Mouse (Mus musculus): ENCODE data around the gene Gm17657. TPM values are rescaled to one million over a fixed set of nuclear protein-coding genes. Genes with fewer than 3 reads are reported as not detected.

The Gm17657 gene
- total and polyA plus RNA-seq, 2 experiments = not detected

DNA sequence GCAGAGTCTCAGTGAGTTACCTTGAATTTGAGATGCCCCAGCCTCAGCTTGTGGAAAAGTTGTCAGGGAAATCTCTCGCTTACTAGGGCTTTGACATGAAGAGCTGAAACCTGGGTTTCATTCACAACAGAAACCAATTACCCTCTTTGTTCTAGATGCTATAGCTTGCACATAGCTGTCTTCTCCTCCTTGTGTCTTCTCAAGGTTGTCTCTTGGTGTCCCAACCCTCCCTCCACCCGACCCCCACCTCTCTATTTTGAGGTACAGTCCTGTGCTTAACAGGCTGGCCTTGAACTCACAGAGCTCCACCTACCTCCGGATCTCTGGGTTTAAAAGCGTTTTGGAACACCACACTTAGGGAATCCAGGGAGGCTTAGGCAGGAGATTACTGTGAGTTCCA, 73.0 kb downstream of the Gm17657 start:
- Histone ChIP-seq H3K9ac (ENCODE audit: low read depth, low read length) (no peak overlapping the region), H3K36me3 (ENCODE audit: control insufficient read depth, insufficient read depth, low read length) (no peaks in the 10 kb centered on the region), H3K27me3 (ENCODE audit: control insufficient read depth, insufficient read depth, low read length) (no peaks in the 10 kb centered on the region), H3K79me2 (ENCODE audit: control insufficient read depth, insufficient read depth, low read length) (no peaks in the 10 kb centered on the region), H3K4me3 (ENCODE audit: insufficient read depth, low read depth, low read length) (no peak overlapping the region), H3K27ac (replicated peaks; ENCODE audit: insufficient read depth, low read depth, low read length) (no peak overlapping the region), H3K4me1 (ENCODE audit: control insufficient read depth, insufficient read depth, low read length) (no peaks in the 10 kb centered on the region)
- DNase-seq (ENCODE audit: extremely low read depth, low read depth, low spot score) = no peak
- 84% methylated on average over 4 of the region's 4 CpGs for WGBS
- no peak for TF ChIP-seq POLR2A (IDR thresholded peaks at IDR 0.05; ENCODE audit: extremely low read depth, insufficient read depth, low read length)
- no peak for TF ChIP-seq CTCF (IDR thresholded peaks at IDR 0.05; ENCODE audit: low read depth, low read length)

DNA sequence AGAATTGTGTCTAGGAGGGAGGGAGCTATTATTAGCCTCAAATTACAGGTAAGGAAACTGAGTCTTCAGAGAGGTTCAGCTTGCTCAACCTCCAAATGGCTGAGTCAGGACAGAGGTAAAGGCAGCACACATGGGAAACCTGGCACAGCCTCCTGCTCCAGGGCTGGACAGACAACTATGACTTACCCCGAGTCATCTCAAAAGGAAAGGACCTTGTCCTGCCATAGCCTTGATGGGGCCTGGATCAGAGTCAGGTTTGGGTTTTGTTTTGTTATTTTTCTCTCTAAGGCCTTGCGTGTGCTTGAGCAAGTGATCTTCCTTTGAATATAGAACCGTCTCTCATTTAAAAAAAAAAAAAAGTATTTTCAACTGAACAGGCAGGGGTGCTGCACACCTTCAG, 74.3 kb downstream of the Gm17657 start:
- 94% methylated on average over 3 of the region's 3 CpGs for WGBS
- Histone ChIP-seq H3K27me3 (ENCODE audit: control insufficient read depth, insufficient read depth, low read length) (no peaks in the 10 kb centered on the region), H3K36me3 (ENCODE audit: control insufficient read depth, insufficient read depth, low read length) (no peaks in the 10 kb centered on the region), H3K27ac (replicated peaks; ENCODE audit: insufficient read depth, low read depth, low read length) (no peak overlapping the region), H3K4me3 (ENCODE audit: insufficient read depth, low read depth, low read length) (no peak overlapping the region), H3K79me2 (ENCODE audit: control insufficient read depth, insufficient read depth, low read length) (no peaks in the 10 kb centered on the region), H3K4me1 (ENCODE audit: control insufficient read depth, insufficient read depth, low read length) (peaks cover 5% of the 10 kb centered on the region; the same call in 1 of the 2 replicates), H3K9ac (ENCODE audit: low read depth, low read length) (no peak overlapping the region)
- TF ChIP-seq POLR2A (IDR thresholded peaks at IDR 0.05; ENCODE audit: extremely low read depth, insufficient read depth, low read length) (no peak), CTCF (IDR thresholded peaks at IDR 0.05; ENCODE audit: low read depth, low read length) (no peak)
- DNase-seq (ENCODE audit: extremely low read depth, low read depth, low spot score) = no peak

DNA sequence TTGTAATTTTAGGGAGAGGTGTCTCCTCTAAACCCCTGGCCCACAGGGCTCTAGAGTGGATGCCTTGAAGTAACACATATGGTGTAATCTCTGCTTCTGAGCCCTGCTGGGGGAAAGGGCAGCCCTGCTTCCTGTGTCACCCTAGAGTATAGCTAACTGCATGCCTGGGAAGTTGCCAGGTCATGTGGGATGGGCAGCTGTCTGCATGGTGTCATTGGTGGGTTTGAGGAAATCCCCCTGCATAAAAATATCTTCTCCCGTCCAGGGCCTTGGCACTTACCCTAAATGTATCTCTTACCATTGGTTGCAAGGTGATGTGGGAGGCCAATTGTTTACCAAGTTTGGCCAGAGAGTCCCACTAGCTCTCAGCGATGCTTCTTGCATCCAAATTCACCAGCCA, 75.4 kb downstream of the Gm17657 start:
- H3K27me3 ChIP-seq (ENCODE audit: control insufficient read depth, insufficient read depth, low read length) = no peaks in the 10 kb centered on the region
- DNase-seq (ENCODE audit: extremely low read depth, low read depth, low spot score) = no peak
- 84% methylated on average over 2 of the region's 2 CpGs for WGBS

DNA sequence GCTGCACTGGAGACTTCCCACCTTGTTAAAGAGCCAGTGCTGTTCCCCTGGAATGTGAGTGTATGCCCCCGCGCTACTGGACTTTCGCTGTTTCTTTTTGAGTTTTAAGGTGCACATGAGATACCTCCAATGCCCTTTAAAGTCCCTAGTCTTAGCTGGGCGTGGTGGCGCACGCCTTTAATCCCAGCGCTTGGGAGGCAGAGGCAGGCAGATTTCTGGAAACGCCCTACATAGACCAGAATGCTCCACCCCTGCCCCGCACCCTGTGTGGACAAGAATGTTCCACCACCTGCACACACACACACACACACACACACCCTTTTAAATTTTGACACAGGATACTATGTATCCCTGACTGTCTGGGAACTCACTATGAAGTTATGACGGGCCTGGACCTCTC, 76.0 kb downstream of the Gm17657 start:
- 97% methylated on average over 10 of the region's 10 CpGs for WGBS
- peaks cover 13% of the 10 kb centered on the region; the same call in 1 of the 2 replicates for H3K4me1 ChIP-seq (ENCODE audit: control insufficient read depth, insufficient read depth, low read length)
- H3K36me3 ChIP-seq (ENCODE audit: control insufficient read depth, insufficient read depth, low read length) = no peaks in the 10 kb centered on the region
- no peak overlapping the region for H3K27ac ChIP-seq (replicated peaks; ENCODE audit: insufficient read depth, low read depth, low read length)
- H3K79me2 ChIP-seq (ENCODE audit: control insufficient read depth, insufficient read depth, low read length) = no peaks in the 10 kb centered on the region
- H3K4me3 ChIP-seq (ENCODE audit: insufficient read depth, low read depth, low read length) = no peak overlapping the region
- DNase-seq (ENCODE audit: extremely low read depth, low read depth, low spot score) = no peak
- no peaks in the 10 kb centered on the region for H3K27me3 ChIP-seq (ENCODE audit: control insufficient read depth, insufficient read depth, low read length)
- TF ChIP-seq CTCF (IDR thresholded peaks at IDR 0.05; ENCODE audit: low read depth, low read length) (no peak), POLR2A (IDR thresholded peaks at IDR 0.05; ENCODE audit: extremely low read depth, insufficient read depth, low read length) (no peak)
- no peak overlapping the region for H3K9ac ChIP-seq (ENCODE audit: low read depth, low read length)

More for the DNA sequence above, 75.4 kb downstream of the Gm17657 start:
- TF ChIP-seq CTCF (IDR thresholded peaks at IDR 0.05; ENCODE audit: low read depth, low read length) (no peak), POLR2A (IDR thresholded peaks at IDR 0.05; ENCODE audit: extremely low read depth, insufficient read depth, low read length) (no peak)
- Histone ChIP-seq H3K9ac (ENCODE audit: low read depth, low read length) (no peak overlapping the region), H3K36me3 (ENCODE audit: control insufficient read depth, insufficient read depth, low read length) (no peaks in the 10 kb centered on the region), H3K79me2 (ENCODE audit: control insufficient read depth, insufficient read depth, low read length) (no peaks in the 10 kb centered on the region), H3K4me1 (ENCODE audit: control insufficient read depth, insufficient read depth, low read length) (peaks cover 12% of the 10 kb centered on the region; the same call in 1 of the 2 replicates), H3K4me3 (ENCODE audit: insufficient read depth, low read depth, low read length) (no peak overlapping the region), H3K27ac (replicated peaks; ENCODE audit: insufficient read depth, low read depth, low read length) (no peak overlapping the region)

Other genes starting within 250 kb of the Gm17657 start
- gene Pi16, start 232.0 kb downstream of the Gm17657 start, total RNA-seq (2014; rRNA removed) = 0.13 and 0.28 TPM in 2 replicates
- 0.07 and 0.10 TPM in 2 replicates for gene Pi16, start 232.0 kb downstream of the Gm17657 start, polyA plus RNA-seq (2012; rRNA removed)
- gene Mtch1, start 201.7 kb downstream of the Gm17657 start, total RNA-seq (2014; rRNA removed) = 82.7 and 93.8 TPM in 2 replicates
- gene Mtch1, start 201.7 kb downstream of the Gm17657 start, polyA plus RNA-seq (2012; rRNA removed) = 136 and 143 TPM in 2 replicates
- 7.6 and 8.9 TPM in 2 replicates for gene Fgd2, start 188.7 kb downstream of the Gm17657 start, total RNA-seq (2014; rRNA removed)
- 4.0 and 8.8 TPM in 2 replicates for gene Fgd2, start 188.7 kb downstream of the Gm17657 start, polyA plus RNA-seq (2012; rRNA removed)
- 8.9 and 9.5 TPM in 2 replicates for gene Pim1, start 58.9 kb downstream of the Gm17657 start, total RNA-seq (2014; rRNA removed)
- 16.0 and 16.4 TPM in 2 replicates for gene Pim1, start 58.9 kb downstream of the Gm17657 start, polyA plus RNA-seq (2012; rRNA removed)
- 1.2 and 1.3 TPM in 2 replicates for gene Tbc1d22b, start 147 bp upstream of the Gm17657 start, total RNA-seq (2014; rRNA removed)
- gene Tbc1d22b, start 147 bp upstream of the Gm17657 start, polyA plus RNA-seq (2012; rRNA removed) = 4.0 and 4.1 TPM in 2 replicates
- gene Tmem217, start 2.7 kb upstream of the Gm17657 start, total RNA-seq (2014; rRNA removed) = not detected in 2 replicates
- gene Tmem217, start 2.7 kb upstream of the Gm17657 start, polyA plus RNA-seq (2012; rRNA removed) = not detected in 2 replicates
- gene Rnf8, start 65.2 kb upstream of the Gm17657 start, total RNA-seq (2014; rRNA removed) = 8.8 and 9.3 TPM in 2 replicates
- gene Rnf8, start 65.2 kb upstream of the Gm17657 start, polyA plus RNA-seq (2012; rRNA removed) = 14.6 and 15.2 TPM in 2 replicates
- 1.9 TPM in 2 replicates for gene Gm28043, start 65.2 kb upstream of the Gm17657 start, total RNA-seq (2014; rRNA removed)
- gene Gm28043, start 65.2 kb upstream of the Gm17657 start, polyA plus RNA-seq (2012; rRNA removed) = 0.60 and 0.66 TPM in 2 replicates
- 25.7 and 27.7 TPM in 2 replicates for gene Cmtr1, start 111.0 kb upstream of the Gm17657 start, total RNA-seq (2014; rRNA removed)
- gene Cmtr1, start 111.0 kb upstream of the Gm17657 start, polyA plus RNA-seq (2012; rRNA removed) = 19.3 and 23.4 TPM in 2 replicates
- 5.5 and 5.8 TPM in 2 replicates for gene Ccdc167, start 167.4 kb upstream of the Gm17657 start, total RNA-seq (2014; rRNA removed)
- gene Ccdc167, start 167.4 kb upstream of the Gm17657 start, polyA plus RNA-seq (2012; rRNA removed) = 2.3 and 4.2 TPM in 2 replicates